Mouse (Mus musculus): ENCODE results near the gene Tmem131. TPM values are rescaled to one million over a fixed set of nuclear protein-coding genes. Genes with fewer than 3 reads are reported as not detected.

The Tmem131 gene
- polyA plus RNA-seq, 1 experiment from 2014 or later: 19.3 TPM

DNA sequence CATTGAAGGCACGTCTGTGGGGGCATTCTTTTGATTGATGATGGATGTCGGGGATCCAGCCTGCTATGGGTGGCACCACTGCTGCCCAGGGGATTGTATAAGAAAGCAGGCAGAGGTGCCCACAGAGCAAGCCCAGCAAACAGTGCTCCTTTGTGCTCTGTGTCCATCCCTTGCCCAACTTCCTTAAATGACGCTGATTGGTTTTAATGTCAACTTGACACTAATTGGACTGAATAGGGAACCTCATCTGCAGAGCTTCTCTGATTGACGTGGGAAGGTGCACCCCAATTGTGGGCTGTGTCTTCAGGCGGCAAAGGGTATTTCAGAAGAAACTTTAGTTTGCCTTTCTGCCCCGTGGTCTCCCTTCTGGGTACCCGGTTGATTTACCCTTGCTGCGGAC, 154.1 kb downstream of the Tmem131 start:
- H3K27me3 ChIP-seq (ENCODE audit: control insufficient read depth, insufficient read depth, low read length): no peaks in the 10 kb centered on the region
- 82% methylated on average over 8 of the region's 8 CpGs for WGBS
- H3K9me3 ChIP-seq (ENCODE audit: control insufficient read depth, low read length): no peaks in the 10 kb centered on the region
- no peak for ATAC-seq (ENCODE audit: insufficient read depth, low FRiP score, low TSS enrichment)
- H3K9ac ChIP-seq (ENCODE audit: low read length): no peak overlapping the region
- H3K36me3 ChIP-seq (ENCODE audit: control insufficient read depth, insufficient read depth, low read length): peaks cover 4% of the 10 kb centered on the region; the same call in 1 of the 2 replicates
- H3K4me2 ChIP-seq (ENCODE audit: low read depth): no peak overlapping the region
- no peaks in the 10 kb centered on the region for H3K4me1 ChIP-seq (ENCODE audit: control insufficient read depth, insufficient read depth, low read length)
- no peak for DNase-seq (ENCODE audit: low spot score)
- H3K4me3 ChIP-seq (ENCODE audit: low read depth, low read length): no peak overlapping the region
- no peak overlapping the region for H3K27ac ChIP-seq (ENCODE audit: low read depth, low read length)

DNA sequence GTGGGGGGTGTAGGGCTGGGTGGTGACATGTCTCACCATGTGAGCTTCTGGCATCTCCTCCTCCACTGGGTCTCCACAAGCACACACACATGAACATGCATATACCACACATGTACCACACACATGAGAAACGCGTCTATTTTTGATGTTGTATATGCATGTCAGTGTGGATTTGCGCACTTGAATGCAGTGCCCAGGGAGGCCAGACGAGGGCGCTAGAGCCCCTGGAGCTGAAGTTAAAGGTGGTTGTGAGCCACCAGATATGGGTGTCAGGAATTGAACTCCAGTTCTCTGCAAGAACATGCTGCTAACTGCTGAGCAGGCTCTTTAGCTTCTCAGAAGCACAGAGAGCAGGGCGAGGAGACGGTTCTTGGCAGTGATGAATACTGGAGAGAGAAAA, 157.1 kb downstream of the Tmem131 start:
- Histone ChIP-seq H3K9ac (ENCODE audit: low read length) (no peak overlapping the region), H3K27ac (ENCODE audit: low read depth, low read length) (no peak overlapping the region), H3K4me2 (ENCODE audit: low read depth) (no peak overlapping the region), H3K27me3 (ENCODE audit: control insufficient read depth, insufficient read depth, low read length) (no peaks in the 10 kb centered on the region), H3K9me3 (ENCODE audit: control insufficient read depth, low read length) (no peaks in the 10 kb centered on the region), H3K36me3 (ENCODE audit: control insufficient read depth, insufficient read depth, low read length) (no peaks in the 10 kb centered on the region), H3K4me1 (ENCODE audit: control insufficient read depth, insufficient read depth, low read length) (no peaks in the 10 kb centered on the region), H3K4me3 (ENCODE audit: low read depth, low read length) (no peak overlapping the region)
- DNase-seq (ENCODE audit: low spot score): no peak
- no peak for ATAC-seq (ENCODE audit: insufficient read depth, low FRiP score, low TSS enrichment)
- WGBS: 92% methylated on average over 7 of the region's 7 CpGs

DNA sequence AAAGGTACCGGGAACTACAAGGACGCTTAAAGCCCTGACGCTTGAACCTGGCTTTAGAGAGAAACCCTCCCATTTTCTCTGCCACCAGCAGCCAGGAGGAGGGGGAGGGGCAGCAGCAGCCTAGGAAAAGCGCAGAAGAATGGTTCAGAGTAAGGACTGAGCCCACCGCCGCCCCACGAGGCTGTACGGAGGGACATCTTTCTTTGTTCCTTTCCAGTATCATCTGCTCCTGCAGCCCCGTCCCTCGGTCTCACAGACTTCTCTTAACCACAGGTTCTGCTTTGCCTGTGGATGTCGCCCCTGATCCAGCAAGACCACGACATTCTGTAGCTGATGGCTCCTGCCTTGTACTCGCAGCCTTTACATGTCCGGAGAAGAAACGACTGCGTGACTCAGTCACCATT, 158.2 kb downstream of the Tmem131 start:
- no peaks in the 10 kb centered on the region for H3K4me1 ChIP-seq (ENCODE audit: control insufficient read depth, insufficient read depth, low read length)
- no peak overlapping the region for H3K27ac ChIP-seq (ENCODE audit: low read depth, low read length)
- H3K9ac ChIP-seq (ENCODE audit: low read length): peak overlapping the region; percentile 70
- peak overlapping the region; percentile 91 for H3K4me2 ChIP-seq (ENCODE audit: low read depth)
- H3K36me3 ChIP-seq (ENCODE audit: control insufficient read depth, insufficient read depth, low read length): no peaks in the 10 kb centered on the region
- DNase-seq (ENCODE audit: low spot score) (peak; percentile 63), ATAC-seq (ENCODE audit: insufficient read depth, low FRiP score, low TSS enrichment) (peak; percentile 21)
- no peaks in the 10 kb centered on the region for H3K27me3 ChIP-seq (ENCODE audit: control insufficient read depth, insufficient read depth, low read length)
- no peaks in the 10 kb centered on the region for H3K9me3 ChIP-seq (ENCODE audit: control insufficient read depth, low read length)
- WGBS: 3% methylated on average over 16 of the region's 16 CpGs
- peak overlapping the region; percentile 38 for H3K4me3 ChIP-seq (ENCODE audit: low read depth, low read length)

GRCm38 (mm10) chr1:36784365-36785134, 158.9 kb downstream of the Tmem131 start:
- H3K4me2 ChIP-seq (ENCODE audit: low read depth): peak overlapping the region; percentile 91
- peak overlapping the region; percentile 38 for H3K4me3 ChIP-seq (ENCODE audit: low read depth, low read length)
- no peak overlapping the region for H3K27ac ChIP-seq (ENCODE audit: low read depth, low read length)
- no peaks in the 10 kb centered on the region for H3K36me3 ChIP-seq (ENCODE audit: control insufficient read depth, insufficient read depth, low read length)
- H3K9me3 ChIP-seq (ENCODE audit: control insufficient read depth, low read length): no peaks in the 10 kb centered on the region
- H3K27me3 ChIP-seq (ENCODE audit: control insufficient read depth, insufficient read depth, low read length): no peaks in the 10 kb centered on the region
- no peaks in the 10 kb centered on the region for H3K4me1 ChIP-seq (ENCODE audit: control insufficient read depth, insufficient read depth, low read length)
- 4% methylated on average over 20 of the region's 20 CpGs for WGBS
- H3K9ac ChIP-seq (ENCODE audit: low read length): peak overlapping the region; percentile 70
- DNase-seq (ENCODE audit: low spot score): peak; percentile 79
- ATAC-seq (ENCODE audit: insufficient read depth, low FRiP score, low TSS enrichment): peak; percentile 71

GRCm38 (mm10) chr1:36782476-36782875, 161.0 kb downstream of the Tmem131 start:
- Histone ChIP-seq H3K36me3 (ENCODE audit: control insufficient read depth, insufficient read depth, low read length) (no peaks in the 10 kb centered on the region), H3K9ac (ENCODE audit: low read length) (no peak overlapping the region), H3K4me1 (ENCODE audit: control insufficient read depth, insufficient read depth, low read length) (no peaks in the 10 kb centered on the region), H3K9me3 (ENCODE audit: control insufficient read depth, low read length) (no peaks in the 10 kb centered on the region), H3K27me3 (ENCODE audit: control insufficient read depth, insufficient read depth, low read length) (no peaks in the 10 kb centered on the region), H3K4me3 (ENCODE audit: low read depth, low read length) (no peak overlapping the region), H3K27ac (ENCODE audit: low read depth, low read length) (no peak overlapping the region), H3K4me2 (ENCODE audit: low read depth) (no peak overlapping the region)
- ATAC-seq (ENCODE audit: insufficient read depth, low FRiP score, low TSS enrichment): no peak
- 86% methylated on average over 11 of the region's 11 CpGs for WGBS
- DNase-seq (ENCODE audit: low spot score): no peak

- 91% methylated on average over 13 of the region's 13 CpGs for WGBS
- Histone ChIP-seq H3K27me3 (ENCODE audit: control insufficient read depth, insufficient read depth, low read length) (no peaks in the 10 kb centered on the region), H3K36me3 (ENCODE audit: control insufficient read depth, insufficient read depth, low read length) (no peaks in the 10 kb centered on the region), H3K4me1 (ENCODE audit: control insufficient read depth, insufficient read depth, low read length) (no peaks in the 10 kb centered on the region), H3K9me3 (ENCODE audit: control insufficient read depth, low read length) (no peaks in the 10 kb centered on the region), H3K9ac (ENCODE audit: low read length) (no peak overlapping the region), H3K4me3 (ENCODE audit: low read depth, low read length) (no peak overlapping the region), H3K27ac (ENCODE audit: low read depth, low read length) (no peak overlapping the region), H3K4me2 (ENCODE audit: low read depth) (no peak overlapping the region)
- ATAC-seq (ENCODE audit: insufficient read depth, low FRiP score, low TSS enrichment) (no peak), DNase-seq (ENCODE audit: low spot score) (no peak)
Observed at GRCm38 (mm10) chr1:36780793-36781192, 162.7 kb downstream of the Tmem131 start.

DNA sequence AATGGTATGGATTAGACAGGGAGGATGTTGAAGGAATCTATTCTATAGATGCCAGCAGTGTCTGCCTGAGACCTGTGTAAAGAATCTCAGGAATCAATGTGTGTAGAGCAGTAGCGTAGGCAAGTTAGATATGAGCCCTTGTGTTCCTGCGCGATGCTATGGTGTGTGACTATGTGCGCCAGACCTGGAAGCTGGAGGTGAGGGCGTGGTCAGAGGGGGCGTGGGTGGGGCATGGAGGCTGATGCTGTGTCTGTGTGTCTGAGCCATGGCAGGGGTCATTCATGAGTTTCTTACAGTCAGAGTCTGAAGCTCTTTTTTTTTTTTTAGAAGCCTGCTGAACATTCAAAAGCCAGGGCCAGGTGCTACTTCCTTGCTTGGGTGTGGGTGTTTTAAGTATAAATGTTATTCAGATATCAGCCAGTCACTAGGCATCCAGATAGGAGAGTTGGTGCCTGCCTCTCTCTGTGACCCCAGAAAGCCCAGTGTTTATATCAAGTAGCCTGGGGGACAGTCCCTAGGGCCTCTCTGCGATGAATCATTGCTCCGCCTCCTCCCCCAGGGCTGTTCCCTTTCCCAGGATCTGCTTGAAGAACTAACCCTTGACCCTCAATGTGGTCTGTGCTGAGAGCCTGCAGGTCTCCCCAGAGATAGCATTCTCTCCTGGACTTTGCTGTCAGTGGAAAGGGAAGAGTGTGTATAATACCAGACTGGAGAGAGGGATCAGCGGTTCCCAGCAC, 171.1 kb downstream of the Tmem131 start:
- Histone ChIP-seq H3K4me2 (ENCODE audit: low read depth) (no peak overlapping the region), H3K36me3 (ENCODE audit: control insufficient read depth, insufficient read depth, low read length) (no peaks in the 10 kb centered on the region), H3K27me3 (ENCODE audit: control insufficient read depth, insufficient read depth, low read length) (peaks cover 10% of the 10 kb centered on the region), H3K9ac (ENCODE audit: low read length) (no peak overlapping the region), H3K4me1 (ENCODE audit: control insufficient read depth, insufficient read depth, low read length) (no peaks in the 10 kb centered on the region), H3K9me3 (ENCODE audit: control insufficient read depth, low read length) (no peaks in the 10 kb centered on the region), H3K27ac (ENCODE audit: low read depth, low read length) (no peak overlapping the region), H3K4me3 (ENCODE audit: low read depth, low read length) (no peak overlapping the region)
- DNase-seq (ENCODE audit: low spot score): no peak
- 82% methylated on average over 9 of the region's 9 CpGs for WGBS
- no peak for ATAC-seq (ENCODE audit: insufficient read depth, low FRiP score, low TSS enrichment)

DNA sequence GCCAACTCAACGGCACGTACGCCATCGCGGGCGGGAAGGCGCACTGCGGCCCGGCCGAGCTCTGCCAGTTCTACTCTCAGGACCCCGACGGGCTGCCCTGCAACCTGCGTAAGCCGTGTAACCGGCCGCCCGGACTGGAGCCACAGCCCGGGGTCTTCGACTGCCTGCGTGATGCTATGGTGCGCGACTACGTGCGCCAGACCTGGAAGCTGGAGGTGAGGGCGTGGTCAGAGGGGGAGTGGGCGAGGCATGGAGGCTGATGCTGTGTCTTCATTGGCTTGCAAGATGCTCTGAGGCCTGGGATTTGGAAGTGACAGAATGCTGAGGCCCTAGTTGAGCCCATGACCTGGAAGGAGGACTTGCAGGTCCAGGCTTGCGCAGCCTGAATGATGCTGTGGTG, 172.5 kb downstream of the Tmem131 start:
- Histone ChIP-seq H3K4me3 (ENCODE audit: low read depth, low read length) (peak overlapping the region; percentile 15; the same call in 1 of the 2 replicates), H3K27ac (ENCODE audit: low read depth, low read length) (no peak overlapping the region), H3K36me3 (ENCODE audit: control insufficient read depth, insufficient read depth, low read length) (no peaks in the 10 kb centered on the region), H3K4me1 (ENCODE audit: control insufficient read depth, insufficient read depth, low read length) (no peaks in the 10 kb centered on the region), H3K9ac (ENCODE audit: low read length) (no peak overlapping the region), H3K9me3 (ENCODE audit: control insufficient read depth, low read length) (no peaks in the 10 kb centered on the region), H3K4me2 (ENCODE audit: low read depth) (peak overlapping the region; percentile 31), H3K27me3 (ENCODE audit: control insufficient read depth, insufficient read depth, low read length) (peaks cover 10% of the 10 kb centered on the region)
- DNase-seq (ENCODE audit: low spot score): no peak
- WGBS: 20% methylated on average over 27 of the region's 27 CpGs
- no peak for ATAC-seq (ENCODE audit: insufficient read depth, low FRiP score, low TSS enrichment)

DNA sequence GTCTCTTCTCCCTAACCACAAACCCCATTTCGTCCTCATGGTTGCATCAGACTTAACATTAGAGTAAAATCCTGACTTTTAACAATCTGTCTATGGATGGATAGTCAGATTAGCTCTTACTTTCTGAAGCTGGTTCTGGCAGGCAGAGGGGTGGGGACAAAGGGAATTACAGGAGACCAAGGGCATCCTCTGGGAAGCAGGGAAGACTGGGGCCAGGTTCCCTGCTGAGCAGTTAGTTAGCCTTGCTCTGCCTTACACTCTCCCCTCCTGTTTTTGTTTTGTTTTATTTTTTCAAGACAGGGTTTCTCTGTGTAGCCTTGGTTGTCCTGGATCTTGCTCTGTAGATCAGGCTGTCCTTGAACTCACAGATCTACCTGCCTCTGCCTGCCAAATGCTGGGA, 173.5 kb downstream of the Tmem131 start:
- Histone ChIP-seq H3K4me2 (ENCODE audit: low read depth) (no peak overlapping the region), H3K4me1 (ENCODE audit: control insufficient read depth, insufficient read depth, low read length) (no peaks in the 10 kb centered on the region), H3K4me3 (ENCODE audit: low read depth, low read length) (no peak overlapping the region), H3K9ac (ENCODE audit: low read length) (no peak overlapping the region), H3K27ac (ENCODE audit: low read depth, low read length) (no peak overlapping the region), H3K36me3 (ENCODE audit: control insufficient read depth, insufficient read depth, low read length) (no peaks in the 10 kb centered on the region), H3K9me3 (ENCODE audit: control insufficient read depth, low read length) (no peaks in the 10 kb centered on the region), H3K27me3 (ENCODE audit: control insufficient read depth, insufficient read depth, low read length) (peaks cover 10% of the 10 kb centered on the region)
- WGBS: 92% methylated on average over 1 of the region's 1 CpGs
- no peak for ATAC-seq (ENCODE audit: insufficient read depth, low FRiP score, low TSS enrichment)
- no peak for DNase-seq (ENCODE audit: low spot score)

Measured in neural tube, embryonic 11.5 days (tissue).